Mouse (Mus musculus) left cerebral cortex, postnatal 10 days (tissue): ENCODE data around the gene Srsf11. TPM values are rescaled to one million over a fixed set of nuclear protein-coding genes. Genes with fewer than 3 reads are reported as not detected.

Experiments
- DNase-seq, 2 experiments: peaks; one replicate each; pipeline ENCODE4 v3.0.0; 2021 to 2022; ENCODE audit warnings: low spot score in 2 of 2, mixed read lengths in 1 of 2; ENCODE audit errors: extremely low spot score in 1 of 2
- intact Hi-C: fragments of 180-260 bp; cut with DNase I; formaldehyde crosslinking; loops from one replicate; pipeline ENCODE4 v1.15.1; 2025
- total RNA-seq, 2 experiments: library from RNA; stranded (reverse); gene quantifications; 2 replicates each; pipeline ENCODE4 v1.2.3; 2021

Gene Srsf11
- 100 to 1,000 TPM; 166 to 179 TPM for total RNA-seq

- DNase-seq: peak; percentile 94 to 98
- intact Hi-C loops: no loop called here
These were observed at the start of gene Srsf11, which contains the start of gene Lrrc40 for GRCm38 (mm10) chr3:158036329-158036988. Gene Srsf11, minus strand, starts transcription at chr3:158036639. Gene Lrrc40, plus strand, starts transcription at chr3:158036662.

DNA sequence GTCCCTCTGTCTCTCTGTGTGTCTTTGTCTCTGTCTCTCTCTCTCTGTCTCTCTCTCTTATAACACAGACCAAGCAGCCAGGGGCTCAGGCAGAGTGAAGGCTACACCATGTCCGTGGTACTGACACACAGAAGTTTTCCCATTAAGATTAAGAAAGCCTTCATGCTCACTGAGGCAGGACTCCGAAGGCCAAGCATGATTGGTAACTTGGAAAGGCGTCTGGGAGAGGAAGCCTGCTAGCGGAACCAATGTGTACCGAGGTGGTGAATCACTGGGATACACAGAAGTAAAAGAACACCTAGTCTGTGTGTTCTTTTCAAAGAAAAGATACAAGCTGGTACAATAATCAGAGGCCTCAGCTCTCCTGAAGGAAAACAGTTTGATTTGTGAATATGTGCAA is 41.4 kb upstream of the Srsf11 start:
- DNase-seq: no peak
- intact Hi-C loops: no loop called here

DNA sequence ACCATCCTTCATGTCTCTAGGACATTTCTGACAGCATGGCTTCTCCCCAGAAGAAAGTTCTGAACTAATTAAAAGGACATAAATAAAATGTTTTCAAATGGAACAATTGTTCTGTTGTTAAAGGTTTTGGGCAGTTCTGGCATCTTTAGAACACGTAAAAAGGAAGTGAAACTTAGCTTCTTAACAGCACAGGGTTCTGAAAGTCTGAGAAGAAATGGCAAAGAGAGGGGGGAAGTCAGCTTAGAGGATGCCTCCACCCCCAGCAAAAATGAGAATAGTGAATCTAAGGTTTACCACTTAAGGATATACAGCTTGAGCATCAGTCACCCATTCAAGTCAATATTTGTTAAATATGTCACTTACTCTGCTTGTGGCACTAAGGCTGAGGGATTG is 40.9 kb upstream of the Srsf11 start:
- DNase-seq: no peak
- intact Hi-C loops: no loop called here

GRCm38 (mm10) chr3:158076685-158077379 is 40.4 kb upstream of the Srsf11 start:
- no peak for DNase-seq
- intact Hi-C loops: no loop called here

- no peak for DNase-seq
- intact Hi-C loops: no loop called here
These were observed 38.6 kb upstream of the Srsf11 start for GRCm38 (mm10) chr3:158075004-158075403.

DNA sequence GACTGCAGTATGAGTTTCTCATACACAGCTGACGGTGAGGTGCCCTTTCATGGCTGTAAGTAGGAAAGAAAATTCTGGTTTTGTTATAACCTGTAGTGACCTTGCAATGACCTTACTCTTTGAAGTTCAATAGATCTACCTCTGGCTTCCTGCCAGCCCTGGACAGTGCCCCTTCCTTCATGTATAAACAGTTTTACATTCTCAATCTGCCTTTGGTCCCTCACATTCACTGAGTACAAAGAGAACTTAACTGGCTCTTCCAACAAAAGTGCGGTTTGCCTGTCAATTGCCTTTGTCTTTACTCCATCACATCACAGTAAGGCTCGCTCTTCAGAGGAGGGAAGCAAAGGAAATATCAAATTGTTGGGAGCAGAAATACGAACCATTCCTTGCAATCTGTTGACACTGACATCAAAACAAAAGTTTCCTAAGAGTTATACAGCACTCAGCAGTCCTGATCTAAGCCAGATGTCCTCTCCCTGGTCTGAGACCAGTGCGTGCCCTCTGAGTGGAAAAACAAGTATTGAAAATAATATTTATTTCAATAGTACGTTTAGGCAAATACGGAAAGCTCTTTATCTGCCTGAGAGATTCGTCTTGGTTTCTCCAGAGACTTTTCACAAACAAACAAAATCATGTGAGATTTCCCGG is 32.3 kb upstream of the Srsf11 start:
- DNase-seq: peak in 1 of 2 experiments; percentile 30
- intact Hi-C loops: loop anchor here (10.0 kb wide), 1 partner anchor 1476 kb away; no protein-coding TSS in a partner anchor

- intact Hi-C loops: loop anchor here (10.0 kb wide), 1 partner anchor 1477 kb away; no protein-coding TSS in a partner anchor
- DNase-seq: no peak
These were observed 31.5 kb upstream of the Srsf11 start for GRCm38 (mm10) chr3:158067916-158068315.

- DNase-seq: no peak
- intact Hi-C loops: loop anchor here (10.0 kb wide), 1 partner anchor 1480 kb away; no protein-coding TSS in a partner anchor
These were observed 28.8 kb upstream of the Srsf11 start for GRCm38 (mm10) chr3:158065256-158065655.

DNA sequence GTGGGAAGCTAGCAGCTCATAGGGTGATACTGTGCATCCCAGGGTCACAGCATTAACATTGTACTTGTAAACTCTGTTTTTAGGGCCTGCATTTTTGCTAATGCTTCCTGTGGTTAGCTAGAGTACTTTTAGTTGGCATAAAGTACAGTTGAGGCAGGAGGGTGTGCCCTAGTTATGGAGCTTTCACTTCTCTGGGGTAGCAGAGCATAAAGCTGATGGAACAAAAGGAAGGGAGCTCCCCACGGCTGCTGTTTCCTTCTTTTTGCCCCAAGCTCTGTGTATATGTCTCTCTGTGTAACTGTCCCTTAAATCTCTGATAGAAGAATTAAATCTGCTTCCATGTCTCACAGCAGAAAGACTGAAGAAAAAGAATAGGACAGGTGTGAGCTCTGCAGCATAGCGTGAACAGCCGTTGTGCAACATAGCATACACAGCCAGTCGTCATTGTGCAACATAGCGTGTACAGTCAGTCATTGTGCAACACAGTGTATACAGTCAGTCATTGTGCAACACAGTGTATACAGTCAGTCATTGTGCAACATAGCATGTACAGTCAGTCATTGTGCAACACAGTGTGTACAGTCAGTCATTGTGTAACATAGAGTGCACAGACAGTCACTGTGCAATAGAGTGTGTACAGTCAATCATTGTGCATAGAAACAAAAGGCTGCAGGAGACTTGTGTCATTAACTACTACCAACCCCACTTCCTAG is 25.5 kb upstream of the Srsf11 start:
- intact Hi-C loops: loop anchor here (10.0 kb wide), 1 partner anchor 1483 kb away; no protein-coding TSS in a partner anchor
- no peak for DNase-seq

DNA sequence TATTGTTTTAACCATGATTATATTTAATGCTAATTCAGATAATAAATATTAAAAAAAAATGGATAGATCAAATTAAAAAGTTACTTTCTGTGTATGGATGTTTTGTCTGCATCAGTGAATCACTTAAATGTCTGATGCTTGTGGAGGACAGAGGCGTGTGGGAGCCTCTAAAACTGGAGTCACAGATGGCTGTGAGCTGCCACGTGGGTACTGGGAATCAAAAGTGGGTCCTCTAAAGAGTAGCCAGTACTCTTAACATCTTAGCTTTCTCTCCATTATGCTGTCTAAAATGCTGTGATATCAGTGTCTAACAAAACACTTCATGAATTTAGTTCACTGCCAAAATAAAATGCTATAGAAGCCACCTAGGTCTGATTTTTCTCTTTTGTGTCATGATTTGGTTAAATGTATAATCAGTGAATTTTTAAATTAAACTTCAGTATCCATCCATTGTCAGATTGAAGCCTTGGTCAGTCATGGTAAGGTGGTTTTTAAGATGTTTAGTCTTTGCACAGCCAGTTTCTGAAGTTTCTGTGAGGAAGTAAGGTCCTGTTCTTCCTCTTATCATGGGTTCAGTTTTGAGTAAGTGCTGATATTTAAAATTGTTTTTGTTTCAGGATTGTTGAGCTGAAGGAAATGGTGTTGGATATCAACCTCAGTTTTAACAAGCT is 24.3 kb upstream of the Srsf11 start:
- no peak for DNase-seq
- intact Hi-C loops: loop anchor here (10.0 kb wide), 1 partner anchor 1484 kb away; no protein-coding TSS in a partner anchor

GRCm38 (mm10) chr3:158049508-158049907 is 13.1 kb upstream of the Srsf11 start:
- intact Hi-C loops: no loop called here
- DNase-seq: no peak

- intact Hi-C loops: no loop called here
- no peak for DNase-seq
These were observed 4.3 kb upstream of the Srsf11 start for GRCm38 (mm10) chr3:158040755-158041154.

DNA sequence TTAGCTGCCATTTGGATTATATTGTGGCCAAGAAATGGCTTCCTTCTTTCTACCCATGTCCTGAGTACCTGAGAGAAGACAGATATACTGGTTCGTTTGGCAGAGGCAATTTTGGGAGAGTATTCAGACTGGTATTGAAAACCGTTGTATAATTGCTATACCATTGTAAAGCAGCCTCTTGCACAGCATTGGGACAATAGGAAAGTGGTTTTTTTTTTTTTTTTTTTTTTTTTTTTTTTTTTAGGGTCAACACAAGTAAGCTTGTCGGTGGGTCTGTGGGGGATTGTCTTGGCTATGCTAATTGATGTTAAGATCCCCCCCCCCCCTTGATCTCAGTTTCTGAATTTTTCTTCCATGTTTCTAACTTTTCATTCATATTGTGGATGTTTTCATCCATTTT is 1.7 kb upstream of the Srsf11 start:
- no peak for DNase-seq
- intact Hi-C loops: no loop called here

DNA sequence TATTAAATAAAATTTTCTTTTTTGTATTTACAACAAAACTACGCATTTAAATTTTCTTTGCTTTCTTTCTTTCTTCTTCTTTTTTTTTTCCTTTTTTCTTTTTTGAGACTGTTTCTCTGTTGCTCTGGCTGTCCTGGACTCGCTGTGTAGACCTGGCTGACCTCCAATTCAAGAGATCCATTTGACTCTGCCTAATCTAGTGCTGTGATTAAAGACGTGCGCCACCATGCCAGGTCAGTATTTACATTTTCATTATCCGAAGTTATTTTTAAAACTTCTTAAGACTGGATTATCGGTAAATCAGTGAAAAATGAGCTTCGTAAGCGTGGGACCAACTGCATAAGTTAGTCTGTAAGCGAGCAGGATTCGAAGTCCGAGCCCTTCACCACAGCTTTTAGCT is 573 bp downstream of the Srsf11 start:
- DNase-seq: no peak
- intact Hi-C loops: no loop called here

DNA sequence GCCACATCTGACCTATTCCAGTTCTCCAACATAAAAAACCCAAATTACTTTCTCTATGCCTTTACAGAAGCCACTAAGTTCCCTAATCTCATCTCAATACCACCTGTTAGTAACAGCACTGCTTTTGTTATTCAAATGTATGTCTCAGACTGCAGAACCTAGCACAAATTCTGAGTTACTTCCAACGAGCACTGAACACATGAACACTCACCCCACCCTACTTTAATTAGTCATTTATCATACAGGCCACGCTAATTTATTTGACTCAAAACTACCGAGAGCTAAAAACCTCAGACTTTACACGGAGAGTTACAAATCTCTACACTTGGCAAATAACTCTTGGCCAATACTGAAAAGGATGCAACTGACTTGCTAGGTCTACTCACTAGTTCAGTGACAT is 4.3 kb downstream of the Srsf11 start:
- intact Hi-C loops: loop anchor here (5.0 kb wide), 1 partner anchor 85 kb away; the partner anchor contains the start of gene Ankrd13c
- DNase-seq: no peak

- peak; percentile 88 to 95 for DNase-seq
- intact Hi-C loops: loop anchor here (5.0 kb wide), 1 partner anchor 84 kb away; the partner anchor contains the start of gene Ankrd13c
These were observed 5.0 kb downstream of the Srsf11 start for GRCm38 (mm10) chr3:158031371-158031925.

DNA sequence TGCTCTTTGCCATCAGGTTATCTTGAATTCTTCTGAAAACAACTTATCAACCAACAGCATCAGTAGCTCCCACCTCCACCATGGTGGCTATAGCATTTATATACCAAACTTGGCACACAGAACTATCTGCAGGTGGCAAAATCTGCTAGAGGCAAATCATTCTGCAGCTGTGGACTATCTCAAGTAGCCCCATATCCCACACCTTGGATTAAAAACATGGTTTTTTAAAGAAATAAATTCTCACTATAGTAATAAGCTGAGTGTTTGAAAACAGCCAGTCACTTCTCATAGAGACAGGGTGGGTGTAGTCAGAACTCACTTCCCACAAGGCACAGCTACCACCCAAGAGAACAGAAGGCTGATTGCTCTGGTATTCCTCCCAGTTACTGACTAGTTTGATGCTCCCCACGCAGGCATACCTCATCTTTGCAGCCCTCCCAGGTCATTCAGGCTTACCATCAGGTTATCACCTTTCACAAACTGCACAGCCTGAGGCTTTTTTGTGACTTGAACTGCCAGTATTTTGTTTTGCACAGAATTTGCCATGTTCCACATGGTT is 26.6 kb downstream of the Srsf11 start:
- DNase-seq: no peak
- intact Hi-C loops: loop anchor here (5.0 to 10.0 kb wide), 2 partner anchors 135 to 468 kb away; no protein-coding TSS in a partner anchor

- intact Hi-C loops: loop anchor here (10.0 kb wide), 1 partner anchor 134 kb away; no protein-coding TSS in a partner anchor
- no peak for DNase-seq
These were observed 27.8 kb downstream of the Srsf11 start for GRCm38 (mm10) chr3:158008647-158009046.
